Mouse (Mus musculus) B cell, adult 2 months (primary cell): ENCODE data around the gene Sfxn3.

Experiments
- DNase-seq, 2 experiments: peaks; one replicate each; pipeline ENCODE4 v3.0.0; 2022

Gene Sfxn3

DNA sequence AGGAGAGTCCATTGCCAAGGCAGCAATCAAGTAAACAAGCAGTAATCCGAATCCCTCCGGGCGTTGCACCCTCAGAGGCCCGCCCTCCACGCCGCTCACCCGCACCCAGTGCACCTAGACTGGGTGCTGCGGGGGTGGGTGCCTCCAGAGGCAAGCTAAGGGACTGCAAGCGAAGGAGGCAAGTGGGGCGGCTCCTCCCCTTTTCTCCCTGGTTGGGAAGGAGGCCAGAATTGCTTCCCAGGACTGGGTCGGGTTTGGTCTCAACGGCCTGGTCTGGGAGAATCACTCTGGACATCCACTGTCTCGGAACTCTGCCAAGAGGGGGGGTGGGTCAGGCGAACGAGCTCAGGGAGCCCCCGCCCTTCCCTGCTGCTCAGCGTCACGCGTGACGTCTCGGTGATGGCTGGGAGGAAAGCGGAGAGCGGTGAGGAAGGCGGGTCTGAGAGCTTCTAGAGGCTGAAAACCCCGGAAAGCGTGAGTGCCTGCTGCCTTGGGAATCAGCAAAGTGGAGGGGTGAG lies at the start of gene Sfxn3:
Gene Sfxn3 (plus strand): TSS at position 87 of the 518 bp plus-strand sequence.
- peak; percentile 86 for DNase-seq

DNA sequence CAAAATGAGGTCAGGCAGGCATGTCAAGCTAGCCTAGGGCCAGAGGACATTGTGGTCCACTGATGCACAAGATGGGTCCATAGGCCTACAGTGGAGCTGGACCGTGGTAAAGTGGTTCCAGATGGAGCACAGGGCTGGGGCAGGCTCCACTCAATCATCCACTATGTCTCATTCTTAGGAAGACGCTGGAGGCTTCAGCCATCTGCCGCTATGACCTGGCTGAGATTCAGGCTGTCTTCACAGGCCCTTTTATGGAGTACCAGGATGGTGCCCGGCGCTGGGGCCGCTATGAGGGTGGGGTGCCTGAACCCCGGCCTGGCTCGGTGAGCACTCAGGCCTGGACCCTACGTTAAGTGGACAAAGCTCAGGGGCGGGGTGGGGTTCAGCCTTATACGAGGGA lies 49.5 kb upstream of the Sfxn3 start:
- DNase-seq: no peak

DNA sequence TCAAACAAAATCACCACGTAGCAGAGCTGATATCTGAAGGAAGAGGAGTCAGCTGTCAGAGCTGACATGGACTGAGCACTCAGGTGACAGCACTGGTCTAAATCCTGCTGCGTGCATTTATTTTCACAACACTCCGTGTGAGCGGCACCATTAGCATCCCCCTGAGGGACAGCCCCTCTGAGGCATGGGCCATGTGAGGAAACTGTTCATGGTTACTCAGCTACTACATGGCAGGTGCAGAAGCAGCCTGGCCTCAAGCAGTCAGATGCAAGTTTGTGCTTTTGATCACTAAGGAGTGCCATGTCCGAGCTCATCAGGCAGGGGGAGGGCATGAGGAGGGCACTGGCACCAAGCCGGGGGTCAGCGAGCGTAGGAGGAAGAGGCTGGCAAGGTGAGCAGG lies 47.7 kb upstream of the Sfxn3 start:
- DNase-seq: no peak

DNA sequence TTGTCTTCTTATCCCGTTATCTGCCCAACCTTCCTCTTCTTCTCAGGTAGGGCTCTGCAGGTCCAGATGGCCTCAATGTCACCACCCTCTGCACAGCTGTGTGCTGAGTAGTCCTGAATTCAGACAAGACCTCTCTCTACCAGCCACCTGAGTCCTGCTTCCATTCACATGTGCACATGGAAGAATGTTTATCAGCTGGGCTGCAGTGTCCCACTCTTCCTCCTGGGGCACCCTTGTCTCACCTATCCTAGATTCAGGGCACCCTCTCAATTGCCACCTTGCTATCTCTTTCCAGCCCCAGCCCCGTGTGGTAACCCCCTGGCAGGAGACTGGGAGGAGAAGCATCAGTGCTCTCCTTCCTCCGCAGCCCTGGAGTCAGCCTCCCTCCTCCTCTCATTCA lies 45.0 kb upstream of the Sfxn3 start:
- no peak for DNase-seq

DNA sequence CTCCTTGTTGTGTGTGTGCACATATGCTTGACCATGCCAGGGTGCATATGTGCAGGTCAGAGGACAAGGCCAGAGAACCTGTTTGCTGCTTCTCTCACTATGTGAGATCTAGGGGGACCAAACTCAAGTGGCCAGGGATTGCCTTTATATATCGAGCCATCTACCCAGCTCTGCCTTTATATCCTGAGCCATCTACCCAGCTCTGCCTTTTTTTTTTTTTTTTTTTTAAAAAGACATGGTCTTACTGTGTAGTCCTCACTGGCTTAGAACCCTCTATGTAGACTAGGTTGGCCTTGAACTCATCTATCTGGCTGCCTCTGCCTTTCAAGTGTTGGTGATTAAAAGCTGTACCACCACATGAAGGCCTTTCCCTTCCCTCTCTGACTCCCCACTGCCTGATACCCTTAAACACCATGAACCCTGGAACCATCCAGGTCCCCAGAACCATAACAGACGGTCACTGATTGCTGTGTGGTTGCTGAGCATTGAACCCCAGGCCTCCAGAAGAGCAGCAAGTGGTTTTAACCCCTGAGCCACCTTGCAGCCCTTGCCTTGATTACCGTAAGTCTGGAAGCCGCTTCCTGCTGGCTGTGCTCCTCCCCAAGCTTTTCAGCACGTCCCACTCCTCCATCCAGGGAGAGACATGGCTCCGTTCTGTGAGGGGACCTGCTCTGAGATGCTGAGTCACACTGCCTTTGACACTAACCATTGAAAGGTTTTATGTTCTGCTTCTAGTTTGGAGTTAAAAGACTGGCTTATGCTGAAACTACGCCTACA lies 43.4 kb upstream of the Sfxn3 start:
- DNase-seq: no peak

DNA sequence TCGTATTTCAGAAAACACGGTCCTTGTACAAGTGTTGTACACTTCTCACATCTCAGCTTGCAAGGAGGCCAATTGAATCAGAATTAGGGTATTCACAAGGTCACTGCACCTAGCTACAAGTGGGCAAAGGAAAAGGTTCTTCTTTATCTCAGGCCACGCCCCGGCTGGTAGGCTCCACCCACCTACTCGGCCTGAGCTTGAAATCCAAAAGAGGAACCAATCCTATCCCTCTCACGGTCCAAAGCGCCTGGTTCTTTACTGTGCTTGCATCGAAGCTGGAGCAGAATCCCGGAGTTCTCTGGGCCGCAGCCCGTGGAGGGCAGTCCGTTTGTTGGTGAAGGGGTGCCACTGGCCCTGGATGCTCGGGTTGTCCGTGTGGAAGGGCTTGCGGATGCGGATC lies 41.9 kb upstream of the Sfxn3 start, which contains the start of gene Twnk:
Gene Twnk (plus strand): TSS at position 220 of the 400 bp plus-strand sequence.
- DNase-seq: peak; percentile 94 to 97

DNA sequence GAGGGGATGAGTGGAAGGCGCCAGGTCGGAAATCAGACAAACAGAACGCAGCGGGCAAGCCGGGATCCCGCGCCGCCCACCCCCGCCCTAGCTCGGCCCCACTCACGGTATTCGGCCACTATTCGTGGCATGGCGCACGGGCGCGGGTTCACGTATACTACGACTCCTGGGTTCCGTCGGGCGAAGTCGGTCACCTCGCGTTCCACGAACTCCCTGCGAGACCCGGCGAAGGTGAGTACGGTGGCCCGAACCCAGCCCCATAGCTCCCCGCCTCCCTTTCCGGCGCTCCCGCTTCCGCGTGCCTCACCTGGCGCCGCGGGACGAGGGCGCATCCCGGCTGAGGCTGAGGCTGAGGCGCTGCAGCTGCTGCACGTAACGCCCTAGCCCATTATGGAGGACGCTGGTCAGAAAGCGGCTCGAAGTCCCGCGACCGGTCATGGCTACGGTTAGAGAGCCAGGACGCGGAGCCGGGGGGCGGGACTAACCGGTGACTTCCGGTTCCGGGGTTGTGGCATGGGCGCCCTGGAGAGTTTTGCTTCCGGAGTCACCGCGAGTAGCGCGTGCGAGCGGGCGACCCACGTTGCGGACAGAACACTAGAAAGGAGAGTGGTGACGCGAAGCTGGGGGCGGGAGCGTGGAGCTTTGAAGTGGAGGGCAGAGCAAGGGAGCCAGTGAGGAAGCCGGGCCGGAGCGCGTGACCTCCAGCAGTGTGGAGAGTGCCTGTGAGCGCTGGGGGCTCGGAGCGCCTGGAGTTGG lies 41.2 kb upstream of the Sfxn3 start, which contains the start of gene Mrpl43:
Gene Mrpl43 (minus strand): TSS at position 486 of the 756 bp plus-strand sequence.
- DNase-seq: peak; percentile 99

DNA sequence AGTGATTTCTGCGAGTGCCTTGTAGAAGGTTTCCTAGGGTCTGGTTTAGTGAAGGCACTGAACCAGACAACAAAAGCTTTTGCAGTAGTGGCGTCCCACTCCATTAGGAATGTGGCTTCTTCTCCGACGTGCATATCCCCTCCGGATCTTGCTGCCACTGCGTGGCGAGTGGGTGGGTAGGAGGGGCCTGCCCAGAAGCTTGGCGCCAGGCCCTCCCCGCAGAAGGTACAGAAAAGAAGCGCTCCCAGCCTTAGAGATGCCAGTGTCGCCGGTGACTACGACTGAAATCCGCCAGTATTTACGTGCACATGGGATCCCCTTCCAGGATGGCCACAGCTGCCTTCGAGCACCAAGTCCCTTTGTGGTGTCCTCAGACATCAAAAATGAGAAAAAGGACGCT lies 40.3 kb upstream of the Sfxn3 start:
- DNase-seq: no peak

DNA sequence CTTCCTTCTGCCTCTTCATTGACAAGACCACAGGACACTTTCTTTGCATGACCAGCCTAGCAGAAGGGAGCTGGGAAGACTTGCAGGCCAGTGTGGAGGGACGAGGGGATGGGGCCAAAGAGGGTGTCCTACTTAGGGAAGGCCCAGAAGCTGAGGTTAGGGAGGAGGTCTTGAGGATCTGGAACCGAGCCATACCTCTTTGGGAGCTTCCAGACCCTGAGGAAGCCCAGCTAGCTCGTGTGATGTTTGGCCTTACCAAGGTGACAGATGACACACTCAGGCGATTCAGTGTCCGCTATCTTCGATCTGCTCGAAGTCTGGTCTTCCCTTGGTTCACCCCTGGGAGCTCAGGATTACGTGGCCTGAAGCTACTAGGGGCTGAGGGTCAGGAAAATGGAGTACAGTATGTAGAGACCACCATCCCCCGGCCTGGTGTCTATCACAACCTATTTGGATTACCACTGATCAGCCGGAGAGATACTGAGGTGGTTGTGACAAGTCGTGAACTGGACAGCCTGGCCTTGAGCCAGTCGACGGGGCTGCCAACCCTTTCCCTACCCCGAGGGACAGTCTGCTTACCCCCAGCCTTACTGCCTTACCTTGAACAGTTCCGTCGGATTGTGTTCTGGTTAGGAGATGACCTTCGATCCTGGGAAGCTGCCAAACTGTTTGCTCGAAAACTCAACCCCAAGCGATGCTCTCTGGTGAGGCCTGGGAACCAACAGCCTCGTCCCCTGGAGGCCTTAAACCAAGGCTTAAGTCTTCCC lies 39.7 kb upstream of the Sfxn3 start:
- no peak for DNase-seq

DNA sequence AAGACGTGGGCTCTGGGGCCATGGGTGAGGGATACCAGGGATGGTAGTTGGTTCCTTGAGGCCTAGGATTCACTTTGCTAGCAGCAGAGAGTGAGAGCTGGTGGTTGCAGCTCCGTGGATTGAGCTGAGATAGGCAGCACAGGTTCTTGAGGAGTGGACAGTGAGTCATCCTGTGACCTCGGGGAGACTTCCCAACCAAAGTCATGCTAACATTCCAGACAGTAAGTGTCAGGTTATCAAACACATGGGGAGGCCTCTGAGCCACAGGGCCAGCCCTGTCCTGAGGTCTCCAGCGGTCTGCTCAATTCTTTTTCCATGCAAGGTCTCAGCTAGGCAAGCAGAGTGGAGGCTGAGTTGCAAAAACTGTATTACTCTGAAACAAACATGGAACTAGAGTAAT lies 36.7 kb upstream of the Sfxn3 start:
- DNase-seq: no peak

DNA sequence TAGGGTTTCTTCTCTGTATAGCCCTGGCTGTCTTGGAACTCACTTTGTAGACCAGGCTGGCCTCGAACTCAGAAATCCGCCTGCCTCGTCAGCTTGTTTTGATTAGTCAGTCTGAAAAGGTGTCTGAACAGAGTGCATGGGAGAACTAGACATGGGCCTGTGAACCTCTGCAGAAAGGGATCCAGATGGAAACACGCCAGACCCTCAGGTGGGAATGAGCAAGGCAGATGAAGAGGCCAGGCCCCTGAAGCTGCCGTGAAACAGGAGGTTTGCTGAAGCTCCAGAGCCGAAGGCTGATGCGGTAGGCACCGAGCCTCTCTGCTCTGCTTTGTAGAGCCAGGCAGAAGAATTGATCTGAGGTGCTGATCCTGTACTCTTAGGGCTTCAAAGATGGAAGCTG lies 35.1 kb upstream of the Sfxn3 start:
- no peak for DNase-seq

DNA sequence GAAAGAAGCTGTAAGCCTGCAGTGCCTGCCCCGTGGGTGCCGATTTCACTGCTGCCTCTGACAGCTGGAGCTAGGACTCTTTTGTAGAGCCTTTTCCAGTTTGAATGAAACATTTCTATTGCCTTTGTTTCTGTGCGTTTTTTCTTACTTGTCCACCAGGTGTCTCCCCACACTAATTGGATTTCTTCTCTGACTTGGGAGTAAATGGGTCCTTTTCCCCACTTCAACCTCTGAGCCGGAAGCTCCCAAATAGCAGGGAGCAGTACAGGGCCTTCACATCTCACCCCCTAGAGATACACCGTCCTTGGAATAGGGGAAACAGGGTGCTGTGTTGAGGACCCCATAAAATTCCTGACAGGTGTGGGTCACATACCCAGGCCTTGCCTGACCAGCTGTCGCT lies 34.7 kb upstream of the Sfxn3 start:
- no peak for DNase-seq

DNA sequence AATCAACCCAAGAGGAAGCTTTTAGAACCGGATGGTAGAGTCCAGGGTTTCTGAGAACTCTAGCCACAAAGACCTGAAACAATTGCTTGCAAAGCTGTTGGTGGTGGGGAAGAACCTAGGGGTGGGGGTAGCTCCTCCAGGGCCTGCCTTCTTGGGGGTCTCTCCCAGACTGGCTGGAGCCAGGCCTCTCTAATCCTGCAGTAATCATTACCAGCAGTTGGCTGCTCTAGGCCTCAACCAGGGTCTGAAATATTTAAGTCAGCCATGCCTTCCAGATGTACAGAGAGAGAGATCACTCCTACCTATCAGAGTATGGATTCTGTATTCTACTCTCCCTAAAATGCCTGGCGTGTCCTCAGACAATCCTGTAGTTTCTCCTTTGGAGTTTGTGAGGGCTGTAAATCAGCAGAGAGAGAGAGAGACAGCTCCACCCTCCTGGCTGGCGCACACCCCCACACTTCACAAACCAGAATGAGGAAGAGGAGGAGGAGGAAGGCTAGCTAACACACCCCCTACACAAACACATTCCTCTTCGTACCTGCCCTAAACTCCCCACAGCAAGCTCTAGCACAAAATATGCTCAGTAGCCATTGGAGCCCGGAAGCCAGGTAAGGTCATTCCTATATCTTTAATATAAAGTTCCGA lies 33.6 kb upstream of the Sfxn3 start:
- no peak for DNase-seq

DNA sequence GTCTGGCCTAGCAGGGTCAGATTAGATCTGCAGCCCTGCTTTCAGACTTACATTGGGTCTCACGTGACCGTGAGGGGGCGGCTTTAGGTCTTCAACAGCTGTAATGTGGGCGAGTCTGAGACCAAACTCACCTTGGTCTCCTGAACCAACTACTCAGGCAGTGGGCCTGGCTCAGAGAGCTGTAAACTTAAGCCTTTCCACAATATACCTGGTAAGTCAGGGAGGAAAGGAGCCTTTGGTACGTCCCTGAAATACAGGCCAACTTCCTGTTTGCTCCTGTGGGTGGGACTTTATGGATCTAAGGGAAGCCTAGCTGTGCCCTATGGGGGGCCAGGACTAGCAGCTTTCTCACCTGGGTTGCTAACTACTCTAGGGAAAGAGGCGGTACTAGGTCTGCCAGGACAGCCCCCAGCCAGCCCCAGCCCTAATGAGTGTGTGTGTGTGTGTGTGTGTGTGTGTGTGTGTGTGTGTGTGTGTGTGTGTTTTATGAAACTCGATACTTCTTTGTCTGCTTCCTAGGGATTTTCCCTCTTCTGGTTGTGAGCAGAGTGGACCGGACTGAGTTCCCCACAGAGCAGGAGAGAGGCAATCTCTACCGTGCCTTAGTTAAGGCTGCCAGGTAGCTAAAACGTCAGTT lies 32.9 kb upstream of the Sfxn3 start, which contains the start of gene Lzts2:
Gene Lzts2 (plus strand): TSS at position 80 of the 637 bp plus-strand sequence.
- DNase-seq: peak; percentile 30 to 34

DNA sequence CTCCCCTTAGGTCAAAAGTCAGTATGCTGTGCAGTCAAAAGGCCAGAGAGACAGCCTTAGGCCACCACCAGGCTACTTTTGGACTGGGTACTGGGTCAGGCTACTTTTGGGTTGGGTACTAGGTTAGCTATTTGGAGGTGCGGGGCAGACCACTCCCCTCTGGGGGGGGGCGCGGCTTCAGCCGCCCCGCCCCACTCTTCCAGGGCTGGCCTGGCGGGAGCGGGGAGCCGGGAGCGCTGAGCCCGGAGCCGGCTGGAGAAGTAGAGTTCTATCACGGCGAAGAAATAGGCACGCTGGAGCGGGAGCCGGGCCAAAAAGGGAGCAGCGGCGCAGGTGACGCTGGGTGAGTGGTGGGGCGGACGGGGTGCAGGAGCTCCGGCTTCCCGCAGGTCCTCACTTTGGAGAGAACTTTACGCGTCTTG lies 32.3 kb upstream of the Sfxn3 start:
- DNase-seq: peak; percentile 26 to 31

DNA sequence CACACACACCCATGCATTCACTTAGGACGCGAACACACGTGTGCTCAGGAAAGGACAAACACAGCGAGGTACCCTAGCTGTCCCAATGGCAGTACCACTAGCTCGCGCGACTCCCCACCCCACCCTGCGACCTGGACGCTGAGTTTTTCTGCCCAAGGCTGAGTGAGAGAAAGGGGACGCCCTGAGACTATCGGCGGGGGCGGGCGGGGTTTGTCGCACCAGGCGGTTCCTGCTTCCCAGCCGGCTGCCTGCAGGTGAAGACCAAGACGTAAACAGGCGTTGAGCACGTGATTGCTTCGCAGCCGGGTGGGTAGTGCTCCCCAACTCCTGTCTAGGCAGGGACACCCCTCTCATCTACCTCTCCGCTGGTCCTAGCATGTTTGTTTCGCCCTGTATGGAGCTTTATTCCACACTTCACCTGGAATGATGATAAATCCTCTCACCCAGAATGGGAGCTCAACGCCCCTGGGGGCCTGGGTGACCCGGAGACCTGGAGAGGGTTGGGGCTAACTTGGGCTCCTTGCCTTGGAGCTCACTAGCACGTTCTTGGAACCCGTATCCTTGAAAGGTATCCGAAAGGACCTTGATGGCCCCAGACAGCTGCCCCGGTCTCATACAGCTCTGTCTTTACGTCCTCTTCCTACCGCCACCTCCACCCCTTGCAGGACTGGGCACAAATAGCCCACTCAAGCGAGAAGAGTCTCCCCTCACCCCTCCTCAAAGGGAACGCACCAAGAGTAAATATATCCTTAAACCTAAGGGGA lies 31.6 kb upstream of the Sfxn3 start:
- DNase-seq: peak; percentile 75 to 77

DNA sequence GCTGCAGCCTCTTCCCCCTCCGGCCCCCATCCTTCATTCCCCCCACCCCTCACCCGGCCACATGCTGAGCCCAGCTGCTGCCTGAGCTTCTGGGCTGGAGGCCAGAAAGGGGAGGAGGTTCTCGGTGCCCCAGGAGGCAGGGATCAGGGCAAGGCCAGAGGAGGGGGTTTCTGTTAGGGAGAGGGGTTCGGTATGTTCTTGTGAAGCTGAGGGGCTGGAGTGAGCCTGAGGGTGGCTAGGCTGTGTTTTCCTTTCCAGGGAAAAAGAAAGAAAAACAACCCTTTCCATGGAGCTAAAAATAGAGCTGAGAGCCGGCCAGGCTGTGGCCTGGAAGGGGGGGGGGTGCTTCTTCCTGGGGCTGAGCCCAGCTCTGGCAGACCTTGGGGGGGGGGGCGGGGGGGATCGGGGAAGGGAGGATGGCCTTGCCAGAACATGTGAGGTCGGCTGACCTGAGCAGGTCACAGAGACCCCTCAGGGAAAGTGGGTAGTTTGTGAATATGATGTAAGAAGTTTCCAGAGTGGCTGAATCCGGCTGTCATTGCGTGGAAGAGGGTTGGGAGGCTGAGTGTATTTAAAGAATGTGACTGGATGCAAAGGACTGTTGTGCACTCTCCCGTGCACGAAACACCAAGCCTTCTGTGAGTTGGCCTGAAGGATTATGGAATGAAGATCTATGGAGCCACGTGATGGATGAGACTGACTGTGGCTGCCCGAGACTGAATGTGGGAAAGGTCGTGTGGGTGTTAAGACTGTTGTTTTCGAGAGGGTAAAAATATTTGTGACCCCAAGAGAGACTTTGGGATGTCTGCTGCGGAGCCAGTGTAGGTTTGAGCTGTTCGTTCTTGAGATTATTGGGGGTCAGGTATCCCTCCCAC lies 30.7 kb upstream of the Sfxn3 start:
- DNase-seq: no peak

DNA sequence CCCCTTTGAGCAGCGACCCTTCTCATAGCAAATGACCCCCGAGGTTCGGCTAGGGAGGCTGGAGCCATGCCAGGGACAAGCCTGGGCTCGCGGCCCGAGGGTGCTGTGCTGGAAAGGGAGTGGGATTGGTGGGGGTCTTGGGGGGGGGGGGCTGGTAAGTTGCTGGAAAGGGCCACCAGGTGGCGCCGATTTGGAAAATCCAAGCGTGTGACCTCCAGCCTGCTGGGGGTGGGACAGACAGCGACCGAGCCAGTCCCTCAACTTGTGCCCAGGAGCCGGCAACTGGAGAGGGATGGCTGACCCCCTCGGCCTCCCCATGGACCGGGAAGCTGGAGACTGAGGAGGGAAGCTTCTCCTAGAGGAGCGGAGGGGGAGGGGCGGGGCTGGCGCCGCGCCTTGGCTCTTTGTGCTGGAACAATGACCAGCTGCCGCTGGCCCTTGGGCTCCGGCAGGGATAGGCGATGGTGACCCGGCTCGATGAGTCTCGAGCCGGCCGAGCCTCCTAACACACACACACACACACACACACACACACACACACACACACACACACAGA lies 30.0 kb upstream of the Sfxn3 start:
- peak; percentile 31 to 35 for DNase-seq

DNA sequence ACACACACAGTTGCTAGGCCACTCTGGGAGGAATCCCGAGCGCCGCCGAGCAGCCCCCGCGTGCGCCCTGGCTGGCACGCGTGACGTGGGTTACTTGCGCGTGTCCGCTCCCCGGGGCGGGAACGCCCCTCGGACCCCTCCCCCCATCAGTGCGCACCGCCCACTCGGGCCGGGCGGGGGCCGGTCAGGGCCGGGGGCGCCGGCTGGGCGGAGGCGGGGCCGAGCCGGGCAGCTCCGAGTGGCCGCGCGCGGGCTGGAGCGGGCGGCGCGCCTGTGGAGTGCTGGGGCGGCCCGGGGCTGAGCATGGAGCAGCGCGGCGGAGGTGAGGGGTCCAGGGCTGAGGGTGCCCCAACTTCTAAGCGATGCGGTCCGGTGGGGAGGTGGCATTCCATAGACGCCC lies 29.4 kb upstream of the Sfxn3 start:
- peak; percentile 47 to 52 for DNase-seq

DNA sequence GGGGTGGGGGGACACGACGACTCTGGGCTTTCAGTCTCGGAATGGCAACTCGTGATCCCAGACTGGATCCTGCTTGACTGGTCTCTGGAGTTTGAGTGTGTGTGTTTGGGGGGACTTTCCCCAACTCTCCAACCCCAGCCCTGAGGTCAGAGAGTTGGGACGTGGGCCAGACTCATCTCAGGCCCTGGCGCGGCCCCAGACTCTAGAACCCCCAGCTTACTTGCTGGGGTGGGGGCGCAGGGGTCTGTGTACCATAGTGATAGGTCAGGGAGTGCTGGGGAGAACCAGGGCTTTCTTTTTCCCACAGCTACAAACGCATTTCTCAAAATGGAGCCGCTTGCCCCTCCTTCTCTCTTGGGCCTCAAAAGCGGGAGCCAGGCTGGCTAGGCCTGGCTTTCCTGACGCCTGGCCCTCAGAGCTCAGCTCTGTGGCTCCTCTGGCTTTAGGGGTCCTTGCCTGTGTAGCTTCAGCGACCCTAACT lies 28.9 kb upstream of the Sfxn3 start:
- no peak for DNase-seq
